Mouse (Mus musculus): Measurements from ENCODE around the gene Setdb1.

Gene Setdb1

DNA sequence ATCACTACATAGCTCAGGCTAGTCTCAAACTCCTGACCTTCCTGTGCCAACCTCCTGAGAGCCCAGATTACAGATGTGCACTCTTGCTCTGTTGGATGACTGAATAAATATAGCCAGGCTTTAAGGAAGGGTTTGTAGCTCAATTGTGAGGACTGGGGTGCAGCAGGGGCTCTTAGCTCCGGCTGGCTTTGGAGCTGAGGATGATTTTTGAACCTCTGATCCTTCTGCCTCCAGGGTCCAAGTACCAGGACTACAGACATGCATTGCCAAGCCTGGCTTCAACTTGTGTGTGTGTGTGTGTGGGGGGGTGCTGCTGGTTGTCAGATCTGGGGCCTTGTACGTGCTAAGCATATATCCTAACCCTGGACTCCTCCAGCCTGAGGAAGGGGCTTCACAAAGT, 64.1 kb downstream of the Setdb1 start:
- DNase-seq (ENCODE audit: low spot score), result no peak

DNA sequence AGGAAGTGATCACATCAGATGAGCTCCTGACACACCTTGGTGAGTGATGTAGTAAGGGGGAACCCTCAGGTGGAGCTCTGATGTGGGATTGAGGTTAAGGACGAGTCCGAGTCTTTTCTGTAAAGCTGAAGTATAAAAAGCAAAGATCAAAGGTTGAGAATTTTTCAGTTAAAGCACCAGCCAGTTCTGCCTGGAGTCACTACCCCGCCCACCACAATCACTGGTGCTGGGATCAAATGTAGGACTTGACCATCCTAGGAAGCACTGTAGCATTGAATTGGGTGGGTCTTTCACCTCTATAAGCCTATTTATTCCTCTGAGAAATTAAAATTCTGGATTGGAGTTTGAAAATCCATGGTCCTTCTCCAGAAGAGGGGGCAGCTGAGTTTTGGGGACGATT, 66.0 kb downstream of the Setdb1 start:
- DNase-seq (ENCODE audit: low spot score), result no peak

DNA sequence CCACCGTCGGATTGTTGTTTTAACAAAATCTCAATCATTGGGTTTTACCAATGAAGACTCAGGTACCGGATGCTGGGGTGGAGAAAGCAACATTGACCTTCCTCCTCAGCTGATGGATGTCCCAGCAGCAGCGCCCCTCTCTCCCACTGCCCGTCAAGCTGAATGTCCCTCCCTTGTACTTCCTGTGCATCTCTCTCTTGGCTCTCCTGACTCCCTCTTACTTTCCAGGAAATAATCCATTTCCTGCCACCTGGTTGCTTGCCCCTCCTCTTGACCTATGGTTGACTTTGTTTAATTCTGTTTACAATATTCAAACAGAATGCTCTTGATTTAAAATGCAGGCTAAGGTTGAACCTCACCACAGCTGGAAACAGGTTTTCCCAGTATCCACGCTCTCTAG, 66.8 kb downstream of the Setdb1 start:
- DNase-seq (ENCODE audit: low spot score), result no peak

DNA sequence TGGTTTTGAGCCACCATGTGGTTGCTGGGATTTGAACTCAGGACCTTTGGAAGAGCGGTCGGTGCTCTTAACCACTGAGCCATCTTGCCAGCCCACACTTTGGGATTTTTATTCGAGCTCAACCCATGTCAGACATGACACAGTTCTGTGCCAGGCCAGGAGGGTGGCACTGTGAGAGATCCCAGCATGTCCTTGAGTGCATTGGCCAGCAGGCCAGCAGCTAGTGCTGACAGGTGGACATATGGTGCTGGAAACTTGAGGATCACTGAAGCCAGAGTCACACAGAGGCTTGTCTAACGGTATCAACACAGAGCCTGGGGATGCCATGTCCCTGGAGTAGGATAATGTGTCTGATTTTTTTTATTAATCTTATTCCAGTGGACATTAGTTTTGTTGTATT, 67.6 kb downstream of the Setdb1 start:
- DNase-seq (ENCODE audit: low spot score), result no peak

DNA sequence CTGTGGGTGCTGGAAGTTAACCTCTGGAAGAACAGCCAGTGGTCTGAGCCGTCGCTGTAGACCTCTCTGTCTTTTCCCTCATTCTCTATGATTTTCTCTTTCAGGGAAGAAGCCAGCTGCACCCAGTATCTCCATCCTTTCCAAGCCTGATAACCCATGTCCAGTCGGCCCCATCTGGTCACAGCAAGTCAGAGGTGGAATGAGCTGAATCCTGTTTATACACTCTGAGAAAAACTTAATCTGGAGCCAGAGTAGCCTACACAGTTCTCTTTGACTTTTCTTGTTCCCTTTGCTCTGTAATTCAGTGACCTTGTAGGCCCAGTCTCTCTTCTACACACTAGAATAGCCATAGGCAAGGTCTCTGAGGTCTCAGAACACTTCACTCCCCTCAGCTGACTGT, 69.5 kb downstream of the Setdb1 start:
- no peak for DNase-seq (ENCODE audit: low spot score)

DNA sequence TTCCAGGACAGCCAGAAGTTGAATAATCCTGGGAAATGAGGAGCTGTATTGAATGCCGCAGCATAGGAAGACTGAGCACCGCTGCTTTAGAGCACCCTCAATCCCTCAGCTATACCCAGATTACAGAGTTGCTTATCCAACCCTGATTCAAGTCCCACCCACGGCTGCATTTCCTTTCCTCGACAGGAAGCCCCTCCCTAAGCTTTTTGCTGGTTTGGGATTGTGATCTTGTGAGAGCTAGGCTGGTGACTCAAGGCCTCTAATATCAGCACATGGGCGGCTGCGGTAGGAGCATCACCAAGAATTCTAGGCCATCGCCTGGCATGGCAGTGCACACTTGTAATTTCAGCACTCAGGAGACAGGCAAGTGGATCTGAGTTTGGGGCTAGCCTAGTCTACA, 70.5 kb downstream of the Setdb1 start:
- no peak for DNase-seq (ENCODE audit: low spot score)

DNA sequence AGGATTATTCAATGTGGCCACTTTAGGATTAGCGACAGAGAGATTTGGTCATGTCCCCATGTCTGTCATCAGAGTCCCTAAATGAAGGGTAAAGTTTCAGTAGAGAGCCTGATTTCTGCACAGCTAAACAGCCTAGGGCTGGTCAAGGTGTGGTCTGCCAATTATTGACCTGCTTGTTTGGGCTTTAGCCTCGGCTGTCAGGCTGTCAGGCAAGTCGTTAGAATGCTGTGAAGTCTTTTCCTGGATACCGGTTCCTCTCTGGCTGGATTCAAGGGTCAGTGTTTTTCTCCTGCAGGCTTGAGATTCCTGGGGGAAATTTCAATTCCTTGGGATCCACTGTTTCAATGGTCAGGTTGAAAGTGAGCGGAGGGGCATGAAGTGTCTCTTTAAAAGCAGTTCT, 71.0 kb downstream of the Setdb1 start:
- no peak for DNase-seq (ENCODE audit: low spot score)

DNA sequence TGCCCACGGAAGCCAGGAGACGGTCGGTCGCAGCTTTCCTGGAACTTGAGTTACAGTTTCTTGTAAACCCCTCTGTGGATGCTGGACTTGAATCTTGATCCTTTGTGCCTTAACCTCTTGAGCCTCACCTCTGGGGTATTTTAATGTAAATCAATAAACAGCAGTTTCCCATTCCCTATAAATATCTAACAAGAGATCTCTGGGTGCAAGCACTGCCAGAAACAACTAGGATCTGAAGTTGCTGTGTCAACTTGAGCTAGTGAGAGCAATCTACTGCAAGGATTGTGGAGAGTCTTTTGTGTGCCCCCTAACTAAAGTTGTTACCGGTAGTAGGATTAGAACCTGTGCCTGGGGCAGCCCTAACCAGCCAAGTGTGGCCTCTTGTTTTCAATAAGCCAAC, 71.6 kb downstream of the Setdb1 start:
- no peak for DNase-seq (ENCODE audit: low spot score)

DNA sequence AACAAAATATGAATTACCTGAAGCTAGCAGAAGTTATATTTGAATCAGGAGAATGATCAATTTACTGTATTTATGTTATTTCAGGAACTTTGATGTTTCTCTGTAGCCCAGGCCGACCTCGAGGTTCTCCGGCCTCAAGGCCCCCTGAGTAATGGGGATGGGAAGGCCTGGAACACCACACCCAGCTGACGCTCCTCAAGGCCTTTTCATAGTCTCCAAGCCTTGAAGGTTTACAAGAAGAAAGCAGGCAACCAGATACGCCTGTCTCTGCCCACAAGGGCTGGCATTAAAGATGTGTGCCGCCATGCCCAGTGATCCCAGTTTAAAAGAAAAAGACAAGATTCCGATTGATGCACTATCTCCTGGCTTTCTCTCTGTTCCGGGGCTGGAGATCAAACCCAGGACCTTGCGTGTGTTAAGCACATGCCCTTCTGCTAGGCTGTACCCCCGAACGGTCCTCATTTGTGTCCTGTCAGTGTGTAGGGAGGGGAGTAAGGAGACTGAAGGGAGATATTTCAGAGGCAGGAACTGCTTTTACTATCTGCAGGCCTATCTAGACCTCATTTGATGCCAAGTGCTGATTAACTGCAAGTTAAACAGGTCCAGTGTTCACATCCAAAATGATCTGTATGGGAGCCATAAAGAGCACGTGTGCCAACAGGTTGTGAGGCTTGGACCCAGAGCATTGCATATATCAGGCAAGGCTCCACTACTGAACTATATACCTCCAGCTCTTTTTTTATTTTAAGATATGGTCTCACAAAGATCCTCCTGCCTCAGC, 72.3 kb downstream of the Setdb1 start:
- DNase-seq (ENCODE audit: low spot score), result no peak

DNA sequence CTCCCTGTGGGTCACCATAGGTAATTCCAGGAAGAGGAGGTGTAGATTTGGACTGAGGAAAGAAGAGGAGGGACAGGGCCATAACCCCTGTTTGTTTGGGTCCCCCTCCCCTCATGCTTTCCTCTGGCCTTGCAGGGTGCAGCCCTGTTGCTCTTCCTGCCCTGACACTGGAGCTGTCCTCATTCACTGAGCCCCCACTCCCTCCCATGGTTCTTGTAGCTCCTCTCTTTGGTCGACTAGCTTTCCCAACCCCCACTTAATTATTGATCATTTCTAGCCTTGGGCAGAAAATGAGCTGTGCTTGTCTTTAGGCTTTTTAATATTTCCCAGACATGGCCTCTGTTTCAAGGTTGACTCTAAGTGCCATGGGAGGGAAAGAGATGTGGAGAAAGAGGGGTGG, 72.9 kb downstream of the Setdb1 start:
- peak; percentile 43 for DNase-seq (ENCODE audit: low spot score)

DNA sequence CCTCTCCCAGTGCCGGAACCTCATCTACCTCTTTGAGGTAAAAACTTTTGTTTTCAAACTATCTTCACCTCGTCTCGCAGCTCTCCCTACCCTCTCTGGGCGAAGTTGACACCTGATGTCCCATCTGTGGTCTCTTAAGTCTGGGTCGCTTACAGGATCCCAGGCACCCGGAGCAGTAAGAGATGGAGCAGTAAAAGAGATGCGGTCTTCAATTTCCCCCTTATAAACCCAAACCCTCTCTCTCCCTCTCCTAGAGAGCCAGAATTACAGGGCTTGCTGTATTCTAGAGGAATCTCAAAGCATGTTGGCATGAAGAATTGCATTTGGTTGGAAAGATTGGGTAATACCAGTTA, 73.4 kb downstream of the Setdb1 start:
- DNase-seq (ENCODE audit: low spot score), result no peak

DNA sequence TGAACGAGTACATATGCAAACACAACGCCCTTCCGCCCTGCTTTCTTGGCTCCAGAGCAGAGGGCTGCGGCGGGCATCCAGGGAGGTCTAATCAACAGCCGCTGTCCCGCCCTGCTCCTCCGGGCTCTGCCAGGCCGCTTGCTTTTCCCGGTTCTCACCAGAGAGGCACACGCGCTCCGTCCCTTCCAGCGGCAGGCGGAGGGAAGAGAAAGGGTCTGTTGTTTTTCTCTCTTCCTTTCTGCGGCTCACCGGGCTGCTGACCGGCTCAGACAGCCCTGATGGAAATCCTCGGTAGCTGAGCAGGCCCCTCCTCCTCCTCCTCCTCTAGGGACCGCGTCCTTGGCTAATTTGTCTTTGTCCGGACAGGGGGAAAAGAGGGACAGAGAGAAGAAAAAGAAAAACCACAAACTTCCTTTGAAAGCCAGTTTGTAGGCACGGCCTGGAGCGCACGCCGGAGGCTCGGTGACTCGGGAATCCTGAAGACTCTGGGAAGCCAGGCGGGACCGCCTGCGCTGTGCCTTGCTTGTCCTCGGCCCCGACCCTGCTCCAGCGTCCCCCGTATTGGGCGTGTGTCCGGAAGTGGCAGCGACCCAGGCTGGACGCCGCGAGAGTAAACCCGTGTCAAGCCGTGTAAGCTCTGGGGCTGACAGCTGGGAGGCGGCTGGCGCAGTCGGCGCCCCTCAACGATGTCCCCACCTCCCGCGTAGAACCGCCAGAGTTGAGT, 74.0 kb downstream of the Setdb1 start:
- DNase-seq (ENCODE audit: low spot score), result peak; percentile 86

DNA sequence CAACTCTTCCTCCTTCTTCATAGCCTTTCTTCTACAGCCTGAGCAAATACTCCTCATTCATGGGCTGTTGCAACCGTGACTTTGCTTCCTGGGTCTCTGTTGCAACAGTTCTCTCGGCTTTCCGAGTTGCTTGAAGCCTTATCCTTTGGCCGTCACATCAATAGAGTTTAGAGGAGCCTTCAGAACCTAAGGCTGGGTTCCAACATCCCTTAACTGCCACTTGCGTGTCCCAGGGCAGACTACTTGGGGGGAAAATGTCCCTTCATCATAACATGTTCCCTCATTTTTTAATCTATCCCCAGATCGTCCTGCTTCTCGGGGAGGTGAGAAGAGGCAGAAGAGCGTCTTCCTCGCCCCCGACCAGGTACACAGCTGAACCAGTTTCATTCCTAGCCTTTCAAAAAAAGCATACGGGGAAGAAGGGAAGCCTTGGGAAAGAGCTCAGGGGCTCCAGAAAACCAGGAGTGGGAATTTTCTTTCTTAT, 74.6 kb downstream of the Setdb1 start:
- peak; percentile 41 for DNase-seq (ENCODE audit: low spot score)

DNA sequence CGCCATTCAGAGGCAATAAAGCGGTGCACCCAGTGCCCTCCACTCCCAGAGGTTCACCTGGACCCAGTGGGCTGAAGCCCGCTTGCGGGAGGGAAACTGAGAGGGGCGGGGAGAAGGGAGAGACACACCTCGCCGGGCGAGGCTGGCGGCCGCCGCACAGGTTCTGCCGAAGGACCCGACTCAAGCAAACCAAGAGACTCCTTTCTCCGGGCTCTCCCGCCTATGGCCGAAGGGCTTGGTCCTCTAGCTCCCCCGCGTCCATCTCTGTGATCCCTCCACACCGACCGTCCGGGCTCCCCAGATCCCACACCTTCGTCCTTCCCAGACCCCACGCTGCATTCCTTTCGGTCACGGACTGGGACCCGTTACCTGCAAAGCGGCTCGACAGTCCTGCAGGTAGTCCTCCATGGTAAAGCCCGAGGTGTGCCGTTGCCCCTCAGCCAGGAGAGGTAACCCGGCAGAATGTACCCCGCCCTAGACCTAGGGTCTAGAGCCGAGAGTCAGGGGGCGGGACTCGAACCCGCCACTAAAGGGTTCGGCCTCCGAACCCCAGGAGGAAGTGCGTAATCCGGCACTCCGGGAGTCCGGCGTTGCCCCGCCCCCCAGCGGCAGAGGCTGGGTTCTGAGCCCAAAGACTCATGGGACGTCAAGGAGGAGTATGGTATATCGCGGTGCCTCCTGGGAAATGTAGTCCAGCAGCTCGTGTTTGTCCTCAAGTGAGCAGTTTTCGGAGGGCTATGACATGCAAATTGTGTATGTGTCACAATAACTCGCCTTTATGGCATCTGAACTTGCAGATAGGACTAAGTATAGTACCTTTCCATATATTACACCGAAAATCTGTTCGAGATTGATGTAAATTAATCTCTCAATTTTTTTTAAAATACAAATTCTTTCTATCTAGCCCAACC, 75.5 kb downstream of the Setdb1 start, which contains the start of the genes Mindy1 and Prune1:
Gene Mindy1, plus strand, starts transcription at position 130 of the 911 bp plus-strand sequence.
Gene Prune1, minus strand, starts transcription at position 861 of the 911 bp plus-strand sequence.
- peak; percentile 99 for DNase-seq (ENCODE audit: low spot score)

DNA sequence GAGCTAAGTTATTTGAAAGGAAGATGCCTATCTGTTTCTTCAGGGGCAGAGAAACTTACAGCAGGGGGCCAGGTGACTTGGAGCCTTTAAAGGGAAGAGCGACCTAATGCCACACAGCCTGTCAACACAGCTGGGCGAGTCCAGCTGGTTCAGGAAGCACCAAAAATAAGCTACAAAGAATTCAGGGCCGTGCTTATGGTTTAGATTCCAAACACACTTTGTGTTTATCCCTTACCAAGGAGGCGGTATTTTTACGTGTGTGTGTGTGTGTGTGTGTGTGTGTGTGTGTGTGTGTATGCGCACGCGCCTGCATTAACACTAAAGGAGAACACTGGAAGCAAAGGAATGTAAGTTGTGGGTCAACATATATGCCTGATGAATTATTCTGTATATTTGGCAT, 76.3 kb downstream of the Setdb1 start:
- DNase-seq (ENCODE audit: low spot score), result peak; percentile 46

DNA sequence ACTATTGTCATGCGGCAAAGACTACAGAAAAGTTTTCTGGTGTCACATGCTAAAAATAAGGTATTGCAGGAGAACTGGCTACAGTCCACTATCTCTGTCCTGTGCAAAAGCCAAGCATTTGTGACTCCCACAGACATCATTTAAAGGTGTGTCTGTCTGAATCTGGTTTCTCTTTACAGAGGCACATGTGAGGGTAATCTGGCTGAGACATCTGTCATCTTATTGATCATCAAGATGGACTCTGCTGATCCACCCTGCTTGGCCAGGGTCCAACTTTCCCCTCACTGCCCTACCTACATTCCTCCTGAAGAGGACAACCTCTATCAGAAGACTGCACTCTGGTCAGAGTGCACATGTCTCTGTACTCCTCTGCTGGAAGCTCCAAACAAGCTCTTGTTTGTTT, 79.9 kb downstream of the Setdb1 start:
- DNase-seq (ENCODE audit: low spot score), result peak; percentile 56

DNA sequence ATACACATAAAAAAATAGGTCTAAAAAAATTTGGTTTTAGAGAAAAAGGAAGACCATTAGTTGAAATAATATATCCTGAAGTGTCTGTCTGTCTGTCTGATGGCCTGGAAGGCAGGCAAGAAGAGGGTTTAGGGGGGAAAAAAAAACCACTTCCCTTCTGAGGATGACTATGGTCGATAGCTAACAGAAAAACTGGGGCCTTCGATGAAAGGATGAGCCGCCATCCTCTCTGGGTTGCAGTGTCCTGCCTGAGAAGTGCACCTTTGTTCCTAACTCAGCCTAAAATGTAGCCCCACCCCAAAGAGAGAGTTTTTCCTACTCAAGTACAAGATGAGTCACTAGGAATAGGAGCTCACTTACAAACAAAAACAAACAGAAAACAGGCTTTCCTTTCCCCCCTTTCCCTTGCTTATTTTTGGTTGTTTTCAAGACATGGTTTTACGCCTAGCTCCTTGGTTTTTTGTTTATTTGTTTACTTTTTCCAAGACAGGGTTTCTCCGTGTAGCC, 80.5 kb downstream of the Setdb1 start:
- DNase-seq (ENCODE audit: low spot score), result no peak

DNA sequence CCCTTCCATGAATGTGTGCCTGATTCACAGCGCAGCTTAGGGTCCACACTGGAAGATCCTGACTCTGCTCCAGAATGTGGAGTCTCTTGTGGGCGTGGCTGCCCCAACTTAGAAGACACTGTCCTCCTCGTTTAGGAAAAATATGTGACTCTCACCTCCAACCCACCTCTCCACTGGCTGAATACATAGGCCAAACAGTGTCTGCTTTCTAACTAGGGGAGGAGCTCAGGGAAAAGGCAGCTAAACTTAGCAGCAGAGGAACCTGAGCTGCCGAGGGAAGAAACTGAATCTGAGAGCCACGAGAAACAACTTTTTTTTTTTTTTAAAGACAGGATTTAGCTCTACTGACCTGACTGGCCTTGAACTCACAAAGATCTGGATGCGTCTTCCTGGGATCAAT, 81.8 kb downstream of the Setdb1 start:
- no peak for DNase-seq (ENCODE audit: low spot score)

DNA sequence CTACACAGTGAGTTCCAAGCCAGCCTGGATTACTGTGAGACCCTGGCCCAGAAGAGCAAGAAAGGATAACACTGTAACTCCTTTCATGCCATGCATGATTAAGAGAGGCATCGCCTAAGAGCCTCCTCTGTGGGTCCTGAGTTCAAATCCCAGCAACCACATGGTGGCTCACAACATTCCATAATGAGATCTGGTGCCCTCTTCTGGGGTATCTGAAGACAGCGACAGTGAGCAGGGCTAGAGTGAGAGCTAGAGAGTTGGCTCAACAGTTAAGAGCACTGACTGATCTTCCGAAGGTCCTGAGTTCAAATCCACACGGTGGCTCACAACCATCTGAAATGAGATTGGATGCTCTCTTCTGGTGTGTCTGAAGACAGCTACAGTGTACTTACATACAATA, 82.5 kb downstream of the Setdb1 start:
- no peak for DNase-seq (ENCODE audit: low spot score)

All from testis, postnatal 10 days (tissue).